Mouse (Mus musculus) thymus, adult 2 months (tissue): Measurements from ENCODE around the gene Col24a1.

Experiments
- CTCF ChIP-seq: fragments of 200-500 bp; IDR thresholded peaks from 2 replicates; pipeline ENCODE4 v1.5.1; 2012; ENCODE audit warnings: mild to moderate bottlenecking, control low read depth, low read length, moderate library complexity, borderline replicate concordance; ENCODE audit not compliant: control insufficient read depth, poor library complexity, insufficient read depth; ENCODE audit errors: extremely low read depth
- POLR2A ChIP-seq: fragments of 200-500 bp; IDR thresholded peaks from 2 replicates; pipeline ENCODE4 v1.6.1; 2012; ENCODE audit warnings: mild to moderate bottlenecking, low read length, control low read depth, moderate library complexity; ENCODE audit not compliant: control insufficient read depth, poor library complexity, insufficient read depth; ENCODE audit errors: extremely low read depth

- TF ChIP-seq CTCF (no peak), POLR2A (no peak)
Observed at GRCm38 (mm10) chr3:145476634-145477033, 184.4 kb downstream of the Col24a1 start.
